Mouse (Mus musculus) adrenal gland, postnatal 14 days (tissue): ENCODE data around the gene Foxm1. TPM values are rescaled to one million over a fixed set of nuclear protein-coding genes. Genes with fewer than 3 reads are reported as not detected.

Experiments
- DNase-seq: peaks from one replicate; pipeline ENCODE4 v3.0.0; 2021; ENCODE audit warnings: mixed read lengths
- total RNA-seq: library from RNA; stranded (reverse); gene quantifications from 2 replicates; pipeline ENCODE4 v1.2.3, GENCODE M21; 2021

Gene Foxm1
- total RNA-seq, 1 experiment from 2014 or later: 16.7 TPM

- peak; percentile 97 for DNase-seq
Measured at GRCm38 (mm10) chr6:128424269-128425019, 61.7 kb downstream of the Foxm1 start, which contains the start of gene Itfg2. Gene Itfg2, minus strand, starts transcription at chr6:128424931.

- no peak for DNase-seq
Measured at GRCm38 (mm10) chr6:128425046-128425445, 62.3 kb downstream of the Foxm1 start.

Other genes with a start within 250 kb of the Foxm1 start
- gene Tspan9, start 219.4 kb upstream of the Foxm1 start, total RNA-seq: 53.9 and 59.0 TPM in 2 replicates
- 4.7 and 5.4 TPM in 2 replicates for gene Tead4, start 62.1 kb upstream of the Foxm1 start, total RNA-seq
- gene Tulp3, start 7.1 kb upstream of the Foxm1 start, total RNA-seq: 28.9 and 36.7 TPM in 2 replicates
- gene Rhno1, start 56 bp upstream of the Foxm1 start, total RNA-seq: 23.7 and 25.6 TPM in 2 replicates
- not detected in 2 replicates for gene Tex52, start 12.5 kb downstream of the Foxm1 start, total RNA-seq
- not detected in 2 replicates for gene Gm44596, start 12.5 kb downstream of the Foxm1 start, total RNA-seq
- 2.7 and 2.9 TPM in 2 replicates for gene Nrip2, start 36.3 kb downstream of the Foxm1 start, total RNA-seq
- gene Itfg2, start 62.0 kb downstream of the Foxm1 start, total RNA-seq: 21.6 and 35.8 TPM in 2 replicates
- gene Fkbp4, start 75.7 kb downstream of the Foxm1 start, total RNA-seq: 198 and 230 TPM in 2 replicates
- 21.9 and 306 TPM in 2 replicates for gene Pzp, start 163.8 kb downstream of the Foxm1 start, total RNA-seq
- gene A2ml1, start 218.6 kb downstream of the Foxm1 start, total RNA-seq: 2.3 TPM in 1 of 2 replicates, not detected in the other